ENCODE assay signal across 8 mouse cellular contexts in genomic region chrX:152342903-152343302, GRCm38 (mm10). TPM values are rescaled to one million over a fixed set of nuclear protein-coding genes. Genes with fewer than 3 reads are reported as not detected.
A peak's percentile ranks its signal among the peaks of the same experiment; 100 is the strongest.
DNase-seq lines count a peak whose midpoint lies in the region; ATAC-seq and TF ChIP-seq lines count a peak whose summit lies in the region.

No protein-coding gene starts in this region.

- no peak for TF ChIP-seq POLR2A in testis, adult 2 months (IDR thresholded peaks at IDR 0.05; ENCODE audit: control insufficient read depth, low read depth, low read length)

- H3K27ac ChIP-seq in testis, adult 2 months (ENCODE audit: control insufficient read depth, insufficient read depth, low read depth, low read length) = peak overlapping the region; percentile 71
- 0 out of 2 replicates have a peak overlapping the region, but pooled peaks have one; percentile 59 for H3K27ac ChIP-seq in liver, embryonic 13.5 days
- H3K27ac ChIP-seq in stomach, postnatal 0 days (replicated peaks) = peak overlapping the region; percentile 82

- H3K4me1 ChIP-seq in erythroblast, embryonic 14.5 days (ENCODE audit: control insufficient read depth) = peaks cover 17% of the 10 kb centered on the region
- peaks cover 9% of the 10 kb centered on the region for H3K4me1 ChIP-seq in testis, adult 2 months (ENCODE audit: control insufficient read depth, insufficient read depth, low read length)
- peaks cover 7% of the 10 kb centered on the region; the same call in 1 of the 2 replicates for H3K4me1 ChIP-seq in liver, embryonic 13.5 days (replicated peaks)
- H3K4me1 ChIP-seq in stomach, postnatal 0 days (replicated peaks; ENCODE audit: control insufficient read depth, insufficient read depth) = no peaks in the 10 kb centered on the region

- no peak for TF ChIP-seq CTCF in testis, adult 2 months (IDR thresholded peaks at IDR 0.05; ENCODE audit: control insufficient read depth, insufficient read depth, insufficient replicate concordance, low read depth, low read length)
- TF ChIP-seq CTCF in stomach, postnatal 0 days (IDR thresholded peaks at IDR 0.05; ENCODE audit: low read depth) = no peak

- peak overlapping the region; percentile 50 for H3K9ac ChIP-seq in liver, embryonic 13.5 days
- 0 out of 2 replicates have a peak overlapping the region, but pooled peaks have one; percentile 23 for H3K9ac ChIP-seq in stomach, postnatal 0 days (ENCODE audit: low read length)

- H3K9me3 ChIP-seq in erythroblast, embryonic 14.5 days (ENCODE audit: control insufficient read depth, low read length) = no peaks in the 10 kb centered on the region
- no peaks in the 10 kb centered on the region for H3K9me3 ChIP-seq in liver, embryonic 13.5 days (replicated peaks)
- no peaks in the 10 kb centered on the region for H3K9me3 ChIP-seq in stomach, postnatal 0 days (ENCODE audit: control insufficient read depth, low read length)

- H3K36me3 ChIP-seq in erythroblast, embryonic 14.5 days (ENCODE audit: control insufficient read depth) = peaks cover 7% of the 10 kb centered on the region
- H3K36me3 ChIP-seq in testis, adult 2 months (ENCODE audit: control insufficient read depth, insufficient read depth, low read length) = no peaks in the 10 kb centered on the region
- H3K36me3 ChIP-seq in liver, embryonic 13.5 days = 0 out of 2 replicates have a peak, but pooled peaks cover 2% of the 10 kb centered on the region
- H3K36me3 ChIP-seq in stomach, postnatal 0 days (ENCODE audit: control insufficient read depth, insufficient read depth, low read length) = no peaks in the 10 kb centered on the region

- 25% methylated on average over 6 of the region's 6 CpGs for WGBS in liver, embryonic 13.5 days (ENCODE audit: insufficient replicate concordance)
- 26% methylated on average over 6 of the region's 6 CpGs for WGBS in stomach, postnatal 0 days

- no peak for TF ChIP-seq EP300 in stomach, postnatal 0 days (optimal IDR thresholded peaks at IDR 0.05)

- H3K4me2 ChIP-seq in liver, embryonic 13.5 days = peak overlapping the region; percentile 81
- H3K4me2 ChIP-seq in stomach, postnatal 0 days (replicated peaks; ENCODE audit: low read depth) = peak overlapping the region; percentile 42

- no peak for ATAC-seq in erythroblast, adult 5-6 weeks (replicated peaks; ENCODE audit: low FRiP score, poor library complexity, severe bottlenecking)
- no peak for ATAC-seq in liver, embryonic 13.5 days (ENCODE audit: low read depth)
- ATAC-seq in stomach, postnatal 0 days (ENCODE audit: low FRiP score, low TSS enrichment) = no peak

- no peak for DNase-seq in testis, postnatal 14 days (ENCODE audit: low spot score)
- no peak for DNase-seq in liver, embryonic 13.5 days
- DNase-seq in stomach, postnatal 0 days (ENCODE audit: low spot score) = no peak
- no peak for DNase-seq in spleen, adult 18-20 months
- DNase-seq in gastrocnemius, adult 18-20 months (ENCODE audit: low spot score) = no peak

- peaks cover 34% of the 10 kb centered on the region for H3K27me3 ChIP-seq in erythroblast, embryonic 14.5 days (ENCODE audit: control insufficient read depth)
- no peaks in the 10 kb centered on the region for H3K27me3 ChIP-seq in testis, adult 2 months (ENCODE audit: control insufficient read depth, insufficient read depth, low read length)
- H3K27me3 ChIP-seq in liver, embryonic 13.5 days = peaks cover 32% of the 10 kb centered on the region; the same call in 1 of the 2 replicates
- no peaks in the 10 kb centered on the region; the same call in 1 of the 2 replicates for H3K27me3 ChIP-seq in stomach, postnatal 0 days (ENCODE audit: control insufficient read depth, insufficient read depth, low read length)

- H3K4me3 ChIP-seq in erythroblast, embryonic 14.5 days (replicated peaks) = peak overlapping the region; percentile 71
- H3K4me3 ChIP-seq in testis, adult 2 months (ENCODE audit: control insufficient read depth, low read depth, low read length) = peak overlapping the region; percentile 63
- peak overlapping the region; percentile 66 for H3K4me3 ChIP-seq in liver, embryonic 13.5 days (replicated peaks)
- H3K4me3 ChIP-seq in stomach, postnatal 0 days (ENCODE audit: low read depth, low read length) = peak overlapping the region; percentile 60

RNA-seq across cellular contexts. Expression of gene Tspyl2, which starts 0.7 kb away (rescaled TPM):
- 0.21 and 0.28 TPM in 2 replicates for polyA plus RNA-seq in erythroblast, embryonic 14.5 days (2012)
- total RNA-seq in erythroblast, adult 5-6 weeks (2015; ENCODE audit: low replicate concordance) = 1.3 and 7.7 TPM in 2 replicates
- total RNA-seq in erythroblast, adult 5-6 weeks (2017; ENCODE audit: low replicate concordance) = 0.94 and 2.2 TPM in 2 replicates
- 26.1 and 31.7 TPM in 2 replicates for polyA plus RNA-seq in testis, adult 2 months (2012; rRNA removed)
- 6.1 and 7.4 TPM in 2 replicates for polyA plus RNA-seq in liver, embryonic 13.5 days (2015; fragmentation: Nextera tagmentation; extraction: Ambion mirVana)
- 12.3 and 12.9 TPM in 2 replicates for polyA plus RNA-seq in stomach, postnatal 0 days (2015; fragmentation: Nextera tagmentation; extraction: Ambion mirVana)
- 10 to 100 TPM; 11.2 to 13.7 TPM for total RNA-seq in gastrocnemius, adult 18-20 months (2021)

RNA-seq across cellular contexts. Expression of gene Kantr, which starts 15.6 kb away (rescaled TPM):
- 0.01 TPM in 1 of 2 replicates, not detected in the other for polyA plus RNA-seq in erythroblast, embryonic 14.5 days (2012)
- 10.0 and 14.0 TPM in 2 replicates for total RNA-seq in erythroblast, adult 5-6 weeks (2015; ENCODE audit: low replicate concordance)
- total RNA-seq in erythroblast, adult 5-6 weeks (2017; ENCODE audit: low replicate concordance) = 0.28 and 2.9 TPM in 2 replicates
- polyA plus RNA-seq in testis, adult 2 months (2012; rRNA removed) = 1.8 and 2.6 TPM in 2 replicates
- 2.5 and 2.9 TPM in 2 replicates for polyA plus RNA-seq in liver, embryonic 13.5 days (2015; fragmentation: Nextera tagmentation; extraction: Ambion mirVana)
- 4.7 and 5.4 TPM in 2 replicates for polyA plus RNA-seq in stomach, postnatal 0 days (2015; fragmentation: Nextera tagmentation; extraction: Ambion mirVana)
- 1 to 10 TPM; 1.1 to 1.3 TPM for total RNA-seq in gastrocnemius, adult 18-20 months (2021)

RNA-seq across cellular contexts. Expression of gene Gpr173, which starts 25.6 kb away (rescaled TPM):
- not detected in 2 replicates for polyA plus RNA-seq in erythroblast, embryonic 14.5 days (2012)
- total RNA-seq in erythroblast, adult 5-6 weeks (2015; ENCODE audit: low replicate concordance) = not detected in 2 replicates
- not detected in 2 replicates for total RNA-seq in erythroblast, adult 5-6 weeks (2017; ENCODE audit: low replicate concordance)
- polyA plus RNA-seq in testis, adult 2 months (2012; rRNA removed) = 0.38 and 0.47 TPM in 2 replicates
- polyA plus RNA-seq in liver, embryonic 13.5 days (2015; fragmentation: Nextera tagmentation; extraction: Ambion mirVana) = 0.17 and 0.24 TPM in 2 replicates
- polyA plus RNA-seq in stomach, postnatal 0 days (2015; fragmentation: Nextera tagmentation; extraction: Ambion mirVana) = 1.0 and 1.3 TPM in 2 replicates
- total RNA-seq in gastrocnemius, adult 18-20 months (2021) = under 1 TPM; 0.16 to 0.31 TPM
